Mouse (Mus musculus) intestine, embryonic 15.5 days (tissue): Measurements from ENCODE around the gene Dnah11. TPM values are rescaled to one million over a fixed set of nuclear protein-coding genes. Genes with fewer than 3 reads are reported as not detected.
A peak's percentile ranks its signal among the peaks of the same experiment; 100 is the strongest.
"Not testable (repeated sequence)": the region's sequence is repeated elsewhere in the genome, so short reads cannot be mapped to it uniquely, and the experiment has no call there.

Source experiments
- ATAC-seq: fragments of 200-750 bp; cut with Nextera tagmentation; 2 replicates; pipeline ENCODE4 v1.8.0; 2017; ENCODE audit warnings: moderate TSS enrichment, moderate library complexity
- H3K27ac ChIP-seq: fragments of 300-500 bp; sonication (generic); 2 replicates; pipeline ENCODE4 v1.5.1; 2015; ENCODE audit warnings: mild to moderate bottlenecking, inconsistent platforms
- H3K27me3 ChIP-seq: fragments of 300-500 bp; sonication (generic); replicated peaks from 2 replicates; pipeline ENCODE4 v1.6.1; 2015; ENCODE audit warnings: inconsistent platforms
- H3K36me3 ChIP-seq: fragments of 300-500 bp; sonication (generic); 2 replicates; pipeline ENCODE4 v1.6.1; 2015; ENCODE audit warnings: inconsistent platforms
- H3K4me1 ChIP-seq: fragments of 300-500 bp; sonication (generic); replicated peaks from 2 replicates; pipeline ENCODE4 v1.6.1; 2015; ENCODE audit warnings: inconsistent platforms
- H3K4me2 ChIP-seq: fragments of 300-500 bp; sonication (generic); replicated peaks from 2 replicates; pipeline ENCODE4 v1.6.1; 2015; ENCODE audit warnings: mild to moderate bottlenecking, inconsistent platforms
- H3K4me3 ChIP-seq: fragments of 300-500 bp; sonication (generic); replicated peaks from 2 replicates; pipeline ENCODE4 v1.5.1; 2015; ENCODE audit warnings: inconsistent platforms
- H3K9ac ChIP-seq: fragments of 300-500 bp; sonication (generic); 2 replicates; pipeline ENCODE4 v1.6.1; 2015; ENCODE audit warnings: inconsistent platforms
- H3K9me3 ChIP-seq: fragments of 300-500 bp; sonication (generic); 2 replicates; pipeline ENCODE4 v1.6.1; 2016; ENCODE audit warnings: inconsistent platforms
- WGBS: fragments of 180-500 bp; shearing (Covaris S2); methylation state at CpG from one replicate; pipeline ENCODE4 v1.1.7; 2015; 5-methylcytosine and 5-hydroxymethylcytosine counted together
- polyA plus RNA-seq: library from polyadenylated mRNA; unstranded; fragments of >200 nt; fragmentation: Nextera tagmentation; extraction: Ambion mirVana; gene quantifications from 2 replicates; pipeline ENCODE4 v1.2.1, GENCODE M21; 2015

The Dnah11 gene
- polyA plus RNA-seq, 1 experiment from 2014 or later, result 0.09 TPM

GRCm38 (mm10) chr12:117941947-117942346 is 256.9 kb downstream of the Dnah11 start:
- Histone ChIP-seq H3K4me2 (no peak overlapping the region), H3K36me3 (no peaks in the 10 kb centered on the region), H3K9me3 (no peaks in the 10 kb centered on the region), H3K4me1 (no peaks in the 10 kb centered on the region), H3K27me3 (no peaks in the 10 kb centered on the region), H3K4me3 (no peak overlapping the region), H3K27ac (no peak overlapping the region), H3K9ac (no peak overlapping the region)
- no peak for ATAC-seq
- 56% methylated on average over 7 of the region's 7 CpGs for WGBS

- no peaks in the 10 kb centered on the region for H3K4me1 ChIP-seq
- no peaks in the 10 kb centered on the region for H3K36me3 ChIP-seq
- ATAC-seq, result no peak
- no peaks in the 10 kb centered on the region for H3K9me3 ChIP-seq
- H3K4me2 ChIP-seq, result no peak overlapping the region
- no peak overlapping the region for H3K4me3 ChIP-seq
- no peaks in the 10 kb centered on the region for H3K27me3 ChIP-seq
- no peak overlapping the region for H3K9ac ChIP-seq
- WGBS, result 68% methylated on average over 2 of the region's 2 CpGs
- H3K27ac ChIP-seq, result no peak overlapping the region
Observed at GRCm38 (mm10) chr12:117938214-117938613, 260.6 kb downstream of the Dnah11 start.

DNA sequence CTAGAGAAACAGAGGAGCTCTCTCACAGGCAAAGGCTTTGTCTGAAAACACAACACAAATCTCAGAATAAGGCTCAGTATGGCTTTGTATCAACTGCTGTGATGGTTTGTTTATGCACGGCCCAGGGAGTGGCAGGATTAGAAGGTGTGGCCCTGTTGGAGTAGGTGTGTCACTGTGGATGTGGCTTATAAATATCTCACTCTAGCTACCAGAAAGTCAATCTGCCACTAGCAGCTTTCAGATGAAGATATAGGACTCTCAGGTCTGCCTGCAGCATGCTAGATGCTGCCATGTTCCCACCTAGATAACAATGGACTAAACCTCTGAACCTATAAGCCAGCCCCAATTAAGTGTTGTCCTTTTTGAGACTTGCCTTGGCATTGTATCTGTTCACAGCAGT is 266.8 kb downstream of the Dnah11 start:
- Histone ChIP-seq H3K27ac (no peak overlapping the region), H3K36me3 (no peaks in the 10 kb centered on the region), H3K4me3 (no peak overlapping the region), H3K27me3 (no peaks in the 10 kb centered on the region), H3K4me2 (no peak overlapping the region), H3K4me1 (no peaks in the 10 kb centered on the region), H3K9me3 (no peaks in the 10 kb centered on the region), H3K9ac (no peak overlapping the region)
- 39% methylated on average over 1 of the region's 1 CpGs for WGBS
- no peak for ATAC-seq

GRCm38 (mm10) chr12:117929768-117930167 is 269.1 kb downstream of the Dnah11 start:
- H3K27ac ChIP-seq, result no peak overlapping the region
- 58% methylated on average over 4 of the region's 4 CpGs for WGBS
- peak; percentile 92 for ATAC-seq

GRCm38 (mm10) chr12:117915826-117916588 is 282.8 kb downstream of the Dnah11 start:
- 59% methylated on average over 10 of the region's 10 CpGs for WGBS
- Histone ChIP-seq H3K27ac (no peak overlapping the region), H3K36me3 (no peaks in the 10 kb centered on the region), H3K4me1 (no peaks in the 10 kb centered on the region), H3K9ac (no peak overlapping the region), H3K27me3 (no peaks in the 10 kb centered on the region), H3K4me2 (no peak overlapping the region), H3K4me3 (no peak overlapping the region), H3K9me3 (no peaks in the 10 kb centered on the region)
- ATAC-seq, result no peak

More at GRCm38 (mm10) chr12:117929768-117930167, 269.1 kb downstream of the Dnah11 start:
- no peak overlapping the region for H3K4me2 ChIP-seq
- no peaks in the 10 kb centered on the region for H3K4me1 ChIP-seq
- no peak overlapping the region for H3K4me3 ChIP-seq
- H3K27me3 ChIP-seq, result no peaks in the 10 kb centered on the region
- H3K9me3 ChIP-seq, result no peaks in the 10 kb centered on the region
- no peaks in the 10 kb centered on the region for H3K36me3 ChIP-seq
- H3K9ac ChIP-seq, result no peak overlapping the region

DNA sequence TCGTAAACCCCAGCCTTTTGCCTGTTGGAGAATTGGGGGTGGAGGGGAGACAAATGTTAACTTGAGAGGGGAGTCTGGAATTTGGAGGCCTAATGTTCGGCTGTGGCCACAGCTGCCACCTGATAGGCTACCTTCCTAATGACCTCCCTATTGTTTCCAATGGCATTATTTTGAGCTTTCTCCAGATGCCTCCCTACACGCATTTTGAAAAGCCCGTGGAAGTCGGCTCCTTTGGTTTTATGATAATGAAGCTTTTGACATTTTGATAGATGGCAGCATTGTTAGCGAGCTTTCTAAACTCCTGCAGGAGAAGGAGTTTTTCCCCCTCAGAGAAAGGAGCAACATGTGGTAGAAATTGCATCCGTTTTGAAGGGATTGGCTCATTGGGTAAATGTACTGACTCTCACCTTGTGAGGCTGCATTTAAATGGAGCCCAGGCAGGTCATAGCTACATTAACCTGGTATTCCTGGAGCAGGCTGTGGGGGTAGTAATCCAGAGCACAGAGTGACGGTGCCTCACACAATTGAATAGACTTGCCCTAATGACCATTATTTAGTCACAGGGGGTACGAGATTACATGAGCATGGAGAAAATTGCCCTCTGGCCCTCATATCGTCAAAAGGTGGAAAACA is 284.1 kb downstream of the Dnah11 start:
- Histone ChIP-seq H3K4me1 (no peaks in the 10 kb centered on the region), H3K4me2 (no peak overlapping the region), H3K27ac (no peak overlapping the region), H3K4me3 (no peak overlapping the region), H3K36me3 (no peaks in the 10 kb centered on the region), H3K9ac (no peak overlapping the region), H3K9me3 (no peaks in the 10 kb centered on the region), H3K27me3 (no peaks in the 10 kb centered on the region)
- ATAC-seq, result no peak
- WGBS, result 35% methylated on average over 10 of the region's 10 CpGs

GRCm38 (mm10) chr12:117911396-117911795 is 287.4 kb downstream of the Dnah11 start:
- Histone ChIP-seq H3K9me3 (no peaks in the 10 kb centered on the region), H3K27ac (no peak overlapping the region), H3K4me1 (no peaks in the 10 kb centered on the region), H3K9ac (no peak overlapping the region), H3K36me3 (no peaks in the 10 kb centered on the region), H3K4me2 (no peak overlapping the region), H3K4me3 (no peak overlapping the region), H3K27me3 (no peaks in the 10 kb centered on the region)
- WGBS, result 72% methylated on average over 1 of the region's 1 CpGs
- ATAC-seq, result no peak

DNA sequence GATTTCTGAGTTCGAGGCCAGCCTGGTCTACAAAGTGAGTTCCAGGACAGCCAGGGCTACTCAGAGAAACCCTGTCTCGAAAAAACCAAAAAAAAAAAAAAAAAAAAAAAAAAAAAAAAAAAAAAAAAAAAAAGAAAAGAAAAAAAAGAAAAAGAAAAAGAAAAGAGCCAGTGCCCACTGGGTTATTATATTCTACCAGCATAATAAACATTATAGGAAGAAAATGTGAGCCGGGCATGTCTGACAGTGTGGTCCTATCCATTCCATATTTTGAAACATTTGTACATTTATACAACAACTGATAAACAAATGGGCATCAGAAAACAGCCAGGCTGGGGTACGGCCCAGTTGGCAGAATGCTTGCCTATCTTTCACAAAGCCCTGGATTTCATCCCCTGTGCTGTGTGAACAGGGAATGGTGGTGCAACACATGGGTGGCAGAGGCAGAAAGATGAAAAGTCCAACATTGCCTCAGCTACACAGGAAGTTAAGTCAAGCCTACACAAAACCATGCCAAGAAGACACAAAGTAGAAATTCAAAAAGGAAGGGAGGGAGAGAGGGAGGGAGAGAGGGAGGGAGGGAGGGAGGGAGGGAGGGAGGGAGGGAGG is 293.5 kb downstream of the Dnah11 start:
- not testable (repeated sequence) for H3K9me3 ChIP-seq, H3K27me3 ChIP-seq, ATAC-seq, H3K4me3 ChIP-seq, H3K9ac ChIP-seq, H3K4me2 ChIP-seq, H3K36me3 ChIP-seq, H3K27ac ChIP-seq, H3K4me1 ChIP-seq
- 78% methylated on average over 4 of the region's 4 CpGs for WGBS

DNA sequence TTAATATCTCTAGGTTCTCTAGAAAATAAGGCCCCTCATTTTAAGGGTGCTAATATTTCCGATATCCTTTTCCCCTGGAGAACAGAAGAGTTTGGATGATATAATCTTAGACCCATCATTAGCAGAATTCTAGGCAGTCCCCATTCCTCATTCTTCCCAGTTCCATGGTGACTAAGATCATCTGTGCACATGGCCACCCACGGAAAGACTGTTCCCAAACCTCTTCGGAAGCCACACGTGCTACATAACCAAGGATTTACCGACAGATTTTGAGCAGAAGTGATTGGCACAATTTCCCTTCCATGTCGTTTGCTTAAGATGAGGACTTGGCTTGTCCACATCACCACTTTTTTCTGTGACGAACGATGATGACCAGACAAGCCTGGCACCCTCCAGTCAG is 295.2 kb downstream of the Dnah11 start:
- H3K27ac ChIP-seq, result no peak overlapping the region
- H3K4me1 ChIP-seq, result no peaks in the 10 kb centered on the region
- H3K4me3 ChIP-seq, result no peak overlapping the region
- ATAC-seq, result no peak
- H3K27me3 ChIP-seq, result no peaks in the 10 kb centered on the region
- WGBS, result 86% methylated on average over 8 of the region's 8 CpGs
- H3K4me2 ChIP-seq, result no peak overlapping the region
- no peaks in the 10 kb centered on the region for H3K36me3 ChIP-seq
- H3K9ac ChIP-seq, result no peak overlapping the region
- no peaks in the 10 kb centered on the region for H3K9me3 ChIP-seq

DNA sequence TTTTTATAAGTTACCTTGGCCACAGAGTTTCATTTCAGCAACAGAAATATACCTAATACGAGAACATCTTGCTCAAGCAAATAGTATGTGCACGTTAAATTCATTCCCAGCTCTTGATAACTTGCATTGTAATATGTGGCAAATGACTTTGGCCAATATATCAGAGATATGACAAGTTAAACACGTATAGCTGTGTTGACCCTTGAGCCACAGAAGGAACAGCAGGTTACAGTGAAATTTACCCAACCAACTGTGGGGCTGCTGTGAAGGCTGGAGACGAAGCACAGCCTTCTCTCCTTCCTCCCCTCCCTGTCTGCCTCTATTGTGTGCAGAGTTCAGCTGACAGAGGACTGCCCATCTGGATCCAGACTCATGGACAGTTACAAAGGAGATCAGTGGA is 297.5 kb downstream of the Dnah11 start:
- H3K36me3 ChIP-seq, H3K9me3 ChIP-seq, H3K4me3 ChIP-seq, H3K27me3 ChIP-seq, H3K9ac ChIP-seq, H3K4me2 ChIP-seq, H3K4me1 ChIP-seq, H3K27ac ChIP-seq: not testable (repeated sequence)
- ATAC-seq, result peak; percentile 25; the same call in 1 of the 2 replicates
- WGBS, result 33% methylated on average over 2 of the region's 4 CpGs

- H3K9ac ChIP-seq, H3K4me1 ChIP-seq, H3K27ac ChIP-seq, H3K4me3 ChIP-seq, H3K36me3 ChIP-seq, H3K27me3 ChIP-seq, H3K4me2 ChIP-seq, H3K9me3 ChIP-seq: not testable (repeated sequence)
- 0 out of 2 replicates have a peak, but pooled peaks have one; percentile 28 for ATAC-seq
- 83% methylated on average over 1 of the region's 4 CpGs for WGBS
Observed at GRCm38 (mm10) chr12:117900798-117901197, 298.0 kb downstream of the Dnah11 start.

- Histone ChIP-seq H3K4me1 (no peaks in the 10 kb centered on the region), H3K27me3 (no peaks in the 10 kb centered on the region), H3K4me3 (no peak overlapping the region), H3K9ac (no peak overlapping the region), H3K9me3 (no peaks in the 10 kb centered on the region), H3K27ac (no peak overlapping the region), H3K36me3 (no peaks in the 10 kb centered on the region), H3K4me2 (no peak overlapping the region)
- WGBS, result 65% methylated on average over 3 of the region's 3 CpGs
- peak; percentile 51 for ATAC-seq
Observed at GRCm38 (mm10) chr12:117887422-117887821, 311.4 kb downstream of the Dnah11 start.
